Mouse (Mus musculus) embryo, embryonic 11 days (tissue): ENCODE results near the gene Cyp4f13.

Experiments
- DNase-seq: peaks from one replicate; pipeline ENCODE4 v3.0.0-alpha.2; 2015

Gene Cyp4f13

GRCm38 (mm10) chr17:32904414-32904813 lies 42.8 kb downstream of the Cyp4f13 start:
- peak; percentile 15 for DNase-seq

DNA sequence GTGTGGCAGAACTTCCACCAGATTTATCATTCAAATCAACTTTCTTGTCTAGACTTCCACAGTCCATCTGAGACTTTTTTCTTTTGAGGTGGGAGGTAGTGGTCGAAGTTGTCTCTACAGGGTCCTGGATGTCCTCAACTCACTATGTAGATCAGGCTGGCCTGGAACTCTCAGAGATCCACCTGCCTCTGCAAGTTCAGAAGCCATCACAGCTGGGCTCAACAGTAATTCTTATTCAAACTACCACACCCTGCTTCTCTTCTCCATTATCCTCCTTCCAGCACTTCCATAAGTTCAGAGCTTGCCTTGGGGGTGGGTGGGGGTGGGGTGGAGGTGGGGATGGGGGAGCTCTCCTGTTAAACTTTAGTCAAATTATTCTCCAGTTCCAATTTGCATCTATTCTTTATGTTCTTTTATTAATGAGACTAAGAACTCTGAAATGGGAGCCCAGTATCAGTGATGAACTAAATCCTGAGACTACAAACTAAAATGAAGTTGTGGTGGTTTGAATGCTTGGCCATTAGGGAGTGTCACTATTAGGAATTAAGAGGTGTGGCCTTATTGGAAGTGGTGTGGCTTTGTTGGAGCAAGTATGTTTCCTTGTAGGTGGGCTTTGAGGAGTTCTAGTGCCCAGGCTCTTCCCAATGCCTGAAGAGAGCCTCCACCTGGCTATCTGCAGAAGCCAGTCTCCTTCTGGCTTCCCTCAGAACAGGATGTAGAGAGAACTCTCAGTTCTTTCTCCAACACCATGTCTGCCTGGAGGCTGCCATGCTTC lies 45.3 kb downstream of the Cyp4f13 start:
- no peak for DNase-seq

DNA sequence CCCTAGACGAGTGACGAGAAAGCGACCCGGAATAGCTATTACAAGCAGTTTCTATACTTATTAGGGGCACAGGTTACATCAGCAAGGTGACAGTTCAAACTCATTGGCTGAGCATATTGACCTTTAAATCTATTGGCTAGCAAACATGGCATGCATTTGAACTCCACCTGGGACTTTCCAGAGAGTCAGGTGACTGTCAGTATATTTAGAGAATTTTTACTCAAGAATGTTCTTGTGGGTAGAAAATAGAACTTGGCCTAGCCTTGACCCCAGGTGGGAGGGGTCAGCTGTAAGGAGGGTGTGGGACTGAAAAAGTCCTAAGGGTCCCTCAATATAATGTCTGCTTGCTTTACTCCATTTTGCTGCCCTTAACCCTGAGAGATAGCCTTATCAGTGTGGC lies 51.8 kb downstream of the Cyp4f13 start:
- DNase-seq, result no peak

- no peak for DNase-seq
Measured at GRCm38 (mm10) chr17:32893901-32894300, 53.3 kb downstream of the Cyp4f13 start.

DNA sequence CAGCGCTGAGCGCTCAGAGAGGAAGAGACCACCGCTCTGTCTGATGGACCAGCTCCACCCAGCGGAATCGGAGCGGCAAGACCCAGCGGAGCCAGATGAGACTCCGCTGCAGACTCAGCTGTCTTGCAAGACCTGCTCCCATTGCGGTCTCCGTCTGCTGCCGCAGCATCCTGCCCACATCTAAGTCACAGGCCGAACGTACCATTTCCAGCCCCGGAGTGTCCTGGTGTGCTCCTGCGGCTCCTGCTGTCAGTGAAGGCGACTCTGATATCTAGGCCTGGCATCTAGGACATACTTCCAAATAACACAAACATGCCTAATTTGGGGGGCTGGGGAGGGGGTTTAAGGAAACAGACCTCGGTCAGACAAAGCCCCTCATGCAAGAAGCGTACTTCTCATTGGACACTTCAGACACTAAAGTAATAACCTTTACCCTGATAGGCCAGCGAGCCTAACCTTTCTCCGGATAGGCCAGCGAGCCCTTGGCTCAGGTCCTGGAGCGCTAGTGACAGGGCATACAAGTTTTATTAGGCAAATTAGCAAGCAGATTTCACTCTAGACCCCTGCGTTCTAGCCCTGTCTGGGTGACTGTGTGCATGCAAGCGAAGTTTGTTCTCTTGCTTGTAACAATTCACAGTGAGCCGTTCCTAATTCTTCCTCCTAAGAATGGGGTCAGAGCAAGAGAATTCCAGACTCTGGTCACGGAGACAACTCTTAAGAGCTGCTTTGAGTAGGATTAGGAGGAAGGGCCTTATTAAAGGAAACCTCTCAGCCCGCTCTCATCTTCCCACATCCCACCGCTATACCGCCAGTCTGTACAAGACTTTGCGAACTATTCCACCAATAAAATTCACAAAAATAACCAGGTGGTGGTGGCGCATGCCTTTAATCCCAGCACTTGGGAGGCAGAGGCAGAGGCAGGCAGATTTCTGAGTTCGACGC lies 55.7 kb downstream of the Cyp4f13 start, which contains the start of gene Zfp870:
Gene Zfp870, minus strand, starts transcription at position 404 of the 942 bp plus-strand sequence.
- DNase-seq, result peak; percentile 95

DNA sequence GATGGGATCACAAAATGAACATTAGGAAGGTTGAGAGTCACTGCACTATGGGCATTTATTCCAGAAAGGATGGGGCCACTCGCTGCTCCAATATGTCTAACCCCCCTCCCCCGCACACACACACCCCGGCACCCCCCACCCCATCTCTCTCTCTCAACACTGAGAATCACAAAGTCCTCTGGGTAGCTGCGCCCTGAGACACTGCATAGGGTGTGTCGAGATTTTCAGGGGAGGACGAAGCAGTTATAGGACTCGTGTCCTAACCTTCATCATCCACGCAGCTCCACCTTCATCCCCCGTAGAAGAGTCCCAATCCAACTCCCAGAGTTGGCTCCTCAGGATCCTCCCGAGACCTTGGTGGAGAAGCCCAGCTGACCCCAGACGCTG lies 56.4 kb downstream of the Cyp4f13 start:
- no peak for DNase-seq

DNA sequence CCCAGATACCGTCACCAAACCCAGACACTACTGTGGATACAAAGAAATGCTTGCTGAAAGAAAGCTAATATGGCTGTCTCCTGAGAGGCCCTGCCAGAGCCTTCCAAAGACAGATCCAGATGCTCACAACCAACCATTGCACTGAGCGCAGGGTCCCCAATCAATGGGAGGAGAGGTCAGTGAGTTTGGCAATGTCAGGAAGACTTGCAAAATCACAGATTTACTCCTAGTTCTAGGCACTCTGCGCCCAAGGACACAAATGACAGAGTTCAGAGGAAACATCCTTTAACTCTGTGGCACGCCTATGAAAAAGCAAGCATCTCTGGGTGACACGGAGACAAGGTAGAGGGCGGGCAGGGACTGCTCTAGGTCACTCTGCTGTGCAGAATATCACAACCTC lies 57.6 kb downstream of the Cyp4f13 start:
- no peak for DNase-seq

DNA sequence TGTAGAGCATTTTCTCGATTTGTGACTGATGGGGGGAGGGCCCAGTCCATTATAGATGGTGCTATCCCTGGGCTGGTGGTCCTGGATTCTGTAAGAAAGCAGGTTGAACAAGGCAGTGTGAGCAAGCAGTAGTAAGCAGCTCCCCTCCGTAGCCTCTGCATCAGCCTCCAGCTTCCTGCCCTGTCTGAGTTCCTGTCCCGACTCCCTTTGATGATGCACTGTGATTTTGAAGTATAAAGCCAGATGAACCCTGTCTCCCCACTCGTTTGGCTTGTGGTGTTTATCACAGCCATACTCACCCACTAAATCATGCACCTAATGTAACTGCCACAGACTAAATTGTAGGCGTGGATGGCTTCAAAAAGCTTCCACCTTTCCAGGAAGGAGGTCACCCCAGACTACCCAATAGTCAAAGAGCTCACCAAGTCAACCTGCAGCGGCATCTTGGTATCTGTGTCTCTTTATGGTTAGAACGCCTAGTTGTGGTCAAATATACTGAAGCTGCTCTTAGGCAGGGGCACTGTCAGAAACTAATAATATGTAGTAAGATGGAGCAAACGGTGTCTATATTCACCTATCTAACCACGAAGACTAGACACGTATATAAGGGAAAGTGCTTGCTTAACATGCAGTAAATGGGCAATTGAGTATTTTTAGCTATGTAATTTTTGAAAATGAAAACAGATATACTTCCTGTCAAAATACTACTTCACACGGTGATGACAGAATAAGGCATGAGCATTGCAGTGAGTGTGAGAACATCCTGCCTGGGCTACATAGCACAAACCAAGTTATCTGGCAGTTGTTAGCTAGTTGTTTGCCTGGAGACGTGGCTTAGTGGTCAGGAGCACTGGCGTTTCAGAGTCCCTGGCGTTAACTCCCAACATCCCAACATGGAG lies 66.6 kb downstream of the Cyp4f13 start:
- no peak for DNase-seq

GRCm38 (mm10) chr17:32878773-32879172 lies 68.4 kb downstream of the Cyp4f13 start:
- no peak for DNase-seq

GRCm38 (mm10) chr17:32877471-32878171 lies 69.6 kb downstream of the Cyp4f13 start:
- DNase-seq, result no peak
